Mouse (Mus musculus): ENCODE data around the gene Gm2a. TPM values are rescaled to one million over a fixed set of nuclear protein-coding genes. Genes with fewer than 3 reads are reported as not detected.

Gm2a gene
- polyA plus RNA-seq, 1 experiment from 2014 or later, result 7.2 TPM

GRCm38 (mm10) chr11:55117031-55117430 is 19.1 kb downstream of the Gm2a start:
- WGBS, result 93% methylated on average over 2 of the region's 2 CpGs
- no peak overlapping the region for H3K27ac ChIP-seq
- no peak for DNase-seq (ENCODE audit: low spot score)
- no peak overlapping the region for H3K4me3 ChIP-seq
- no peaks in the 10 kb centered on the region for H3K9me3 ChIP-seq (replicated peaks)
- peaks cover 9% of the 10 kb centered on the region for H3K4me1 ChIP-seq
- no peaks in the 10 kb centered on the region for H3K36me3 ChIP-seq
- H3K27me3 ChIP-seq (ENCODE audit: low read depth, poor library complexity, severe bottlenecking), result no peaks in the 10 kb centered on the region

GRCm38 (mm10) chr11:55120279-55120678 is 22.4 kb downstream of the Gm2a start:
- Histone ChIP-seq H3K9me3 (replicated peaks) (no peaks in the 10 kb centered on the region), H3K27ac (no peak overlapping the region), H3K27me3 (ENCODE audit: low read depth, poor library complexity, severe bottlenecking) (no peaks in the 10 kb centered on the region), H3K36me3 (no peaks in the 10 kb centered on the region), H3K4me1 (no peaks in the 10 kb centered on the region), H3K4me3 (no peak overlapping the region)
- DNase-seq (ENCODE audit: low spot score), result no peak

GRCm38 (mm10) chr11:55120821-55121271 is 22.9 kb downstream of the Gm2a start:
- Histone ChIP-seq H3K4me1 (no peaks in the 10 kb centered on the region), H3K36me3 (no peaks in the 10 kb centered on the region), H3K4me3 (no peak overlapping the region), H3K27me3 (ENCODE audit: low read depth, poor library complexity, severe bottlenecking) (no peaks in the 10 kb centered on the region), H3K9me3 (replicated peaks) (no peaks in the 10 kb centered on the region), H3K27ac (no peak overlapping the region)
- DNase-seq (ENCODE audit: low spot score), result no peak
- 81% methylated on average over 8 of the region's 8 CpGs for WGBS

GRCm38 (mm10) chr11:55121430-55121829 is 23.5 kb downstream of the Gm2a start:
- no peak for DNase-seq (ENCODE audit: low spot score)
- Histone ChIP-seq H3K4me1 (no peaks in the 10 kb centered on the region), H3K27me3 (ENCODE audit: low read depth, poor library complexity, severe bottlenecking) (no peaks in the 10 kb centered on the region), H3K36me3 (no peaks in the 10 kb centered on the region), H3K9me3 (replicated peaks) (no peaks in the 10 kb centered on the region), H3K27ac (no peak overlapping the region), H3K4me3 (no peak overlapping the region)
- 90% methylated on average over 1 of the region's 1 CpGs for WGBS

GRCm38 (mm10) chr11:55126663-55127062 is 28.7 kb downstream of the Gm2a start:
- no peak for DNase-seq (ENCODE audit: low spot score)
- no peaks in the 10 kb centered on the region for H3K4me1 ChIP-seq
- 85% methylated on average over 3 of the region's 3 CpGs for WGBS

GRCm38 (mm10) chr11:55127937-55128336 is 30.0 kb downstream of the Gm2a start:
- no peaks in the 10 kb centered on the region for H3K4me1 ChIP-seq
- DNase-seq (ENCODE audit: low spot score), result no peak
- H3K36me3 ChIP-seq, result no peaks in the 10 kb centered on the region
- no peaks in the 10 kb centered on the region for H3K27me3 ChIP-seq (ENCODE audit: low read depth, poor library complexity, severe bottlenecking)
- no peaks in the 10 kb centered on the region for H3K9me3 ChIP-seq (replicated peaks)
- no peak overlapping the region for H3K4me3 ChIP-seq
- no peak overlapping the region for H3K27ac ChIP-seq
- 90% methylated on average over 6 of the region's 6 CpGs for WGBS

More at GRCm38 (mm10) chr11:55126663-55127062, 28.7 kb downstream of the Gm2a start:
- H3K9me3 ChIP-seq (replicated peaks), result no peaks in the 10 kb centered on the region
- H3K4me3 ChIP-seq, result no peak overlapping the region
- H3K36me3 ChIP-seq, result no peaks in the 10 kb centered on the region
- H3K27me3 ChIP-seq (ENCODE audit: low read depth, poor library complexity, severe bottlenecking), result no peaks in the 10 kb centered on the region
- H3K27ac ChIP-seq, result no peak overlapping the region

- H3K9me3 ChIP-seq (replicated peaks), result no peaks in the 10 kb centered on the region
- H3K27ac ChIP-seq, result no peak overlapping the region
- no peak for DNase-seq (ENCODE audit: low spot score)
- H3K27me3 ChIP-seq (ENCODE audit: low read depth, poor library complexity, severe bottlenecking), result no peaks in the 10 kb centered on the region
- H3K4me3 ChIP-seq, result no peak overlapping the region
- H3K36me3 ChIP-seq, result no peaks in the 10 kb centered on the region
- no peaks in the 10 kb centered on the region for H3K4me1 ChIP-seq
- 75% methylated on average over 3 of the region's 3 CpGs for WGBS
These were observed 30.5 kb downstream of the Gm2a start for GRCm38 (mm10) chr11:55128411-55128810.

GRCm38 (mm10) chr11:55131077-55131742 is 33.3 kb downstream of the Gm2a start:
- Histone ChIP-seq H3K36me3 (no peaks in the 10 kb centered on the region), H3K9me3 (replicated peaks) (no peaks in the 10 kb centered on the region), H3K27ac (no peak overlapping the region), H3K4me3 (no peak overlapping the region), H3K4me1 (no peaks in the 10 kb centered on the region), H3K27me3 (ENCODE audit: low read depth, poor library complexity, severe bottlenecking) (no peaks in the 10 kb centered on the region)
- DNase-seq (ENCODE audit: low spot score), result no peak
- WGBS, result 88% methylated on average over 11 of the region's 11 CpGs

- H3K9me3 ChIP-seq (replicated peaks), result no peaks in the 10 kb centered on the region
- no peak overlapping the region for H3K27ac ChIP-seq
- no peaks in the 10 kb centered on the region for H3K36me3 ChIP-seq
- no peak overlapping the region for H3K4me3 ChIP-seq
- no peak for DNase-seq (ENCODE audit: low spot score)
- 93% methylated on average over 1 of the region's 1 CpGs for WGBS
- no peaks in the 10 kb centered on the region for H3K27me3 ChIP-seq (ENCODE audit: low read depth, poor library complexity, severe bottlenecking)
- no peaks in the 10 kb centered on the region for H3K4me1 ChIP-seq
These were observed 34.0 kb downstream of the Gm2a start for GRCm38 (mm10) chr11:55131946-55132345.

- 86% methylated on average over 1 of the region's 1 CpGs for WGBS
- H3K27me3 ChIP-seq (ENCODE audit: low read depth, poor library complexity, severe bottlenecking), result no peaks in the 10 kb centered on the region
- no peaks in the 10 kb centered on the region for H3K9me3 ChIP-seq (replicated peaks)
- H3K36me3 ChIP-seq, result no peaks in the 10 kb centered on the region
- no peaks in the 10 kb centered on the region for H3K4me1 ChIP-seq
- DNase-seq (ENCODE audit: low spot score), result no peak
- no peak overlapping the region for H3K4me3 ChIP-seq
- H3K27ac ChIP-seq, result no peak overlapping the region
These were observed 35.3 kb downstream of the Gm2a start for GRCm38 (mm10) chr11:55133204-55133603.

- Histone ChIP-seq H3K27me3 (ENCODE audit: low read depth, poor library complexity, severe bottlenecking) (no peaks in the 10 kb centered on the region), H3K36me3 (no peaks in the 10 kb centered on the region), H3K4me3 (no peak overlapping the region), H3K9me3 (replicated peaks) (no peaks in the 10 kb centered on the region), H3K4me1 (no peaks in the 10 kb centered on the region), H3K27ac (no peak overlapping the region)
- no peak for DNase-seq (ENCODE audit: low spot score)
- WGBS, result 94% methylated on average over 1 of the region's 1 CpGs
These were observed 36.5 kb downstream of the Gm2a start for GRCm38 (mm10) chr11:55134407-55134806.

- WGBS, result 93% methylated on average over 5 of the region's 5 CpGs
- no peak overlapping the region for H3K27ac ChIP-seq
- no peaks in the 10 kb centered on the region for H3K36me3 ChIP-seq
- no peaks in the 10 kb centered on the region for H3K9me3 ChIP-seq (replicated peaks)
- no peaks in the 10 kb centered on the region for H3K4me1 ChIP-seq
- DNase-seq (ENCODE audit: low spot score), result no peak
- no peaks in the 10 kb centered on the region for H3K27me3 ChIP-seq (ENCODE audit: low read depth, poor library complexity, severe bottlenecking)
- H3K4me3 ChIP-seq, result no peak overlapping the region
These were observed 37.0 kb downstream of the Gm2a start for GRCm38 (mm10) chr11:55134871-55135270.

GRCm38 (mm10) chr11:55136770-55137547 is 39.0 kb downstream of the Gm2a start:
- no peak for DNase-seq (ENCODE audit: low spot score)
- H3K36me3 ChIP-seq, result no peaks in the 10 kb centered on the region
- 84% methylated on average over 15 of the region's 15 CpGs for WGBS
- no peaks in the 10 kb centered on the region for H3K4me1 ChIP-seq
- no peak overlapping the region for H3K27ac ChIP-seq
- H3K4me3 ChIP-seq, result no peak overlapping the region
- H3K9me3 ChIP-seq (replicated peaks), result no peaks in the 10 kb centered on the region
- no peaks in the 10 kb centered on the region for H3K27me3 ChIP-seq (ENCODE audit: low read depth, poor library complexity, severe bottlenecking)
